Mouse (Mus musculus) G1E (cell line): Measurements from ENCODE around the gene Sgf29. TPM values are rescaled to one million over a fixed set of nuclear protein-coding genes. Genes with fewer than 3 reads are reported as not detected.

ENCODE experiments used
- ATAC-seq: 2 replicates; pipeline ENCODE4 v1.8.0; 2016; ENCODE audit warnings: mild to moderate bottlenecking; ENCODE audit not compliant: insufficient number of reproducible peaks, poor library complexity, low FRiP score, severe bottlenecking; ENCODE audit errors: extremely low read depth
- DNase-seq: peaks from one replicate; pipeline ENCODE4 v3.0.0; 2012; ENCODE audit warnings: low spot score
- H3K27me3 ChIP-seq: 2 replicates; pipeline ENCODE4 v1.6.1; 2012; ENCODE audit warnings: mild to moderate bottlenecking, low read length, inconsistent platforms; ENCODE audit not compliant: insufficient read depth
- H3K36me3 ChIP-seq: replicated peaks from 2 replicates; pipeline ENCODE3; 2012; ENCODE audit warnings: mild to moderate bottlenecking, inconsistent platforms
- H3K4me1 ChIP-seq: 2 replicates; pipeline ENCODE4 v1.6.1; 2012; ENCODE audit warnings: low read depth, low read length, inconsistent platforms, mixed read lengths; ENCODE audit not compliant: insufficient read depth
- H3K4me3 ChIP-seq: 2 replicates; pipeline ENCODE4 v1.5.1; 2012; ENCODE audit warnings: low read depth, mild to moderate bottlenecking, inconsistent platforms, low read length, moderate library complexity, mixed read lengths
- H3K9me3 ChIP-seq: replicated peaks from 2 replicates; pipeline ENCODE4 v1.6.1; 2012; ENCODE audit warnings: inconsistent platforms
- CTCF ChIP-seq: IDR thresholded peaks from 2 replicates; pipeline ENCODE4 v1.5.1; 2012; ENCODE audit warnings: low read depth, low read length, inconsistent platforms, mixed read lengths
- GATA1 ChIP-seq: IDR thresholded peaks from 2 replicates; pipeline ENCODE4 v1.6.1; 2012; ENCODE audit warnings: borderline replicate concordance, low read length, inconsistent platforms, mixed read lengths
- GATA2 ChIP-seq: IDR thresholded peaks from 2 replicates; pipeline ENCODE4 v1.6.1; 2012; ENCODE audit warnings: low read depth, low read length, inconsistent platforms, borderline replicate concordance
- POLR2AphosphoS5 ChIP-seq: IDR thresholded peaks from 2 replicates; pipeline ENCODE4 v1.6.1; 2012; ENCODE audit warnings: low read depth, low read length, inconsistent platforms; ENCODE audit not compliant: insufficient replicate concordance
- TAL1 ChIP-seq: conservative IDR thresholded peaks from 2 replicates; pipeline ENCODE4 v1.6.1; 2012; ENCODE audit warnings: low read depth, low read length, inconsistent platforms, mixed read lengths
- polyA plus RNA-seq: library from polyadenylated mRNA; stranded (reverse); fragments of >175 nt; gene quantifications from 2 replicates; pipeline ENCODE4 v1.2.3, GENCODE M21; 2012
- total RNA-seq, 2 experiments: library from RNA; stranded (forward) in 1 of 2; stranded (reverse) in 1 of 2; fragments of 200-1000 nt in 1 of 2; fragments of >200 nt in 1 of 2; fragmentation: Nextera tagmentation in 1 of 2; gene quantifications; 2 replicates each; pipeline ENCODE4 v1.2.3; 2014 to 2017

Sgf29 gene
- total and polyA plus RNA-seq, 3 experiments = 36.8 to 159 (median 124) TPM

- peaks cover 63% of the 10 kb centered on the region for H3K36me3 ChIP-seq
- peaks cover 28% of the 10 kb centered on the region for H3K27me3 ChIP-seq
- DNase-seq = no peak
- no peaks in the 10 kb centered on the region for H3K9me3 ChIP-seq
- H3K4me3 ChIP-seq = peak overlapping the region; percentile 57; the same call in 1 of the 2 replicates
- peaks cover 86% of the 10 kb centered on the region for H3K4me1 ChIP-seq
- no peak for TF ChIP-seq POLR2AphosphoS5
- TF ChIP-seq GATA1 = no peak
- no peak for TF ChIP-seq GATA2
- TF ChIP-seq CTCF = no peak
- TF ChIP-seq TAL1 = no peak
- no peak for ATAC-seq
Observed at GRCm38 (mm10) chr7:126701559-126702357, 52.6 kb downstream of the Sgf29 start.

- Histone ChIP-seq H3K4me3 (peak overlapping the region; percentile 36; the same call in 1 of the 2 replicates), H3K9me3 (no peaks in the 10 kb centered on the region), H3K36me3 (peaks cover 57% of the 10 kb centered on the region), H3K27me3 (peaks cover 29% of the 10 kb centered on the region), H3K4me1 (peaks cover 82% of the 10 kb centered on the region)
- TF ChIP-seq CTCF = no peak
- DNase-seq (peak; percentile 60), ATAC-seq (no peak; the same call in 1 of the 2 replicates)
Observed at GRCm38 (mm10) chr7:126702358-126702757, 53.2 kb downstream of the Sgf29 start.

- peak overlapping the region; percentile 80 for H3K4me3 ChIP-seq
- H3K27me3 ChIP-seq = peaks cover 33% of the 10 kb centered on the region
- TF ChIP-seq TAL1 (no peak), GATA1 (no peak), CTCF (no peak), GATA2 (no peak), POLR2AphosphoS5 (no peak)
- H3K36me3 ChIP-seq = peaks cover 49% of the 10 kb centered on the region
- peaks cover 82% of the 10 kb centered on the region for H3K4me1 ChIP-seq
- no peaks in the 10 kb centered on the region for H3K9me3 ChIP-seq
- no peak for DNase-seq
- no peak for ATAC-seq
Observed at GRCm38 (mm10) chr7:126702861-126703756, 54.0 kb downstream of the Sgf29 start.

- H3K36me3 ChIP-seq = peaks cover 43% of the 10 kb centered on the region
- ATAC-seq (no peak), DNase-seq (no peak)
- no peak for TF ChIP-seq CTCF
- no peak for TF ChIP-seq GATA2
- TF ChIP-seq POLR2AphosphoS5 = no peak
- no peak for TF ChIP-seq TAL1
- no peak for TF ChIP-seq GATA1
- H3K9me3 ChIP-seq = no peaks in the 10 kb centered on the region
- H3K4me1 ChIP-seq = peaks cover 81% of the 10 kb centered on the region
- peak overlapping the region; percentile 80 for H3K4me3 ChIP-seq
- H3K27me3 ChIP-seq = peaks cover 35% of the 10 kb centered on the region
Observed at GRCm38 (mm10) chr7:126703757-126704077, 54.6 kb downstream of the Sgf29 start.

GRCm38 (mm10) chr7:126704121-126704980, 55.2 kb downstream of the Sgf29 start:
- DNase-seq (peak; percentile 78), ATAC-seq (peak; percentile 31; the same call in 1 of the 2 replicates)
- Histone ChIP-seq H3K36me3 (peaks cover 37% of the 10 kb centered on the region), H3K4me1 (peaks cover 76% of the 10 kb centered on the region), H3K27me3 (peaks cover 41% of the 10 kb centered on the region), H3K9me3 (peaks cover 5% of the 10 kb centered on the region), H3K4me3 (peak overlapping the region; percentile 80)
- TF ChIP-seq POLR2AphosphoS5 = no peak
- no peak for TF ChIP-seq GATA2
- no peak for TF ChIP-seq CTCF
- no peak for TF ChIP-seq GATA1
- no peak for TF ChIP-seq TAL1
